Mouse (Mus musculus): ENCODE measurements around the gene Eddm3b.
A peak's percentile ranks its signal among the peaks of the same experiment; 100 is the strongest.

Gene Eddm3b

GRCm38 (mm10) chr14:51094096-51094875 is 19.9 kb upstream of the Eddm3b start:
- DNase-seq (ENCODE audit: low spot score): peak; percentile 31

DNA sequence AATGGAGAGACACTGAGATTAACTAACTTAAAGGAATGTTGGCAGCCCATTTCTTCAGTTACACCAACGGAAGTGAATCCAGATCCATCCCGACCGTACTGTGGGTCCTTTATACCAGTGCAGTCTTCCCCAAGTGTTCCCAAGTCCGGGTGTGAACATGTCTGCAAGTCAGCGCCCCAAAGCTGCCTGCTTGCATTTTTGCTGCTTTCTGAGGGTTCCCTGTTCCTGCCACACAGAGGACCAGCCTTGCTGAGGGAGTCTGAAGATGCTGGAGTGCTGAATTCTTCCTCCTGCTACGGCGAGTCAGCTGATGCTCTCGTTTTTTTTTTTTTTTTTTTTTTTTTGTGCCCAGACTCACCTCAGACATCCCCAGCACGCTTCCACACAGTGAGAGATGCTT is 19.3 kb upstream of the Eddm3b start:
- no peak for DNase-seq (ENCODE audit: low spot score)

GRCm38 (mm10) chr14:51095736-51096524 is 18.3 kb upstream of the Eddm3b start:
- DNase-seq (ENCODE audit: low spot score): peak; percentile 86

DNA sequence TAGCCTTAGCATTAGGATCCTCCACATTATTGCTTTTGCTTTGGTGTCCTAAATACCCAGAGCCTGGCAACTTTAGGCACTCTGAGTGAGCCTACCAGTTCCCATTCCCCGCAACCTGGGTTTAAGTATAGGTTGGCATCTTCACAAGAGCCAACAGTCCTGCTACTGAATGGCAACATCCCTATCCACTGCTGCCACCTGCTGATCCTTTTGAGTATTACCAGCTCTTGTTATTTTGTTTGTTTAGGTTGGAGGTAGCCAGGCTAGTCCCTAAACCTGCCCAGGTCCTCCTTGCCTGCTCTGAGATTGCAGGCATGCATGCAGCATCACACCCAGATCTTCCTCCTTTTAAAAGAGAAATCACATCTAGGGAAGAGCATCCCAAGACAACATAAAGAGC is 15.9 kb upstream of the Eddm3b start:
- peak; percentile 42 for DNase-seq (ENCODE audit: low spot score)

GRCm38 (mm10) chr14:51098921-51099320 is 15.3 kb upstream of the Eddm3b start:
- peak; percentile 40 for DNase-seq (ENCODE audit: low spot score)

- no peak for DNase-seq (ENCODE audit: low spot score)
Measured at GRCm38 (mm10) chr14:51101284-51101683, 12.9 kb upstream of the Eddm3b start.

GRCm38 (mm10) chr14:51103217-51103616 is 11.0 kb upstream of the Eddm3b start:
- peak; percentile 30 for DNase-seq (ENCODE audit: low spot score)

- DNase-seq (ENCODE audit: low spot score): no peak
Measured at GRCm38 (mm10) chr14:51104366-51104765, 9.9 kb upstream of the Eddm3b start.

DNA sequence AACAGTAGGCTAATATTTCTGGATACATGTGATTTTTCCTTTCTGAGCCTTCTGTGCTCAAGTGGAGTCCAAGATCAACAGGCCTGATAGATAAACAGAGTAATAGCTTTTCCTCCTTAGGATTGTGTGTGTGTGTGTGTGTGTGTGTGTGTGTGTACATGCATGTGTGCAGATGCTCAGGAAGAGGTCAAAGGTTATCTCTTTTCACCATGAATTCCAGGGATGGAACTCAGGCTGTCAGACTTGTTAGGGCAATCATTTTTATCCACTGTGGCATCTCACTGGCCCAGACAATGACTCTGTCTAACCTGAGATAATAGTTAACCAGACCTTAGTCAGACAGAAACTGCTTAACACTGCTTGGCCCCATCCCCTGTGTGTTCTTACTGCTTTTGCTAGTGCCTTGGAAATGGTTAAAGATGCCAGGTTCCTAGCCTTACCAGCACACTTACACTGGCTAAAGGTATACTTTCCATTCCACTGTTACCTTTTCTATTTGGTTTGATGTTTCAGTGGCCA is 7.7 kb upstream of the Eddm3b start:
- DNase-seq (ENCODE audit: low spot score): peak; percentile 48

- DNase-seq (ENCODE audit: low spot score): no peak
Measured at GRCm38 (mm10) chr14:51111966-51112365, 2.3 kb upstream of the Eddm3b start.

- DNase-seq (ENCODE audit: low spot score): no peak
Measured at GRCm38 (mm10) chr14:51113476-51113875, 750 bp upstream of the Eddm3b start.

DNA sequence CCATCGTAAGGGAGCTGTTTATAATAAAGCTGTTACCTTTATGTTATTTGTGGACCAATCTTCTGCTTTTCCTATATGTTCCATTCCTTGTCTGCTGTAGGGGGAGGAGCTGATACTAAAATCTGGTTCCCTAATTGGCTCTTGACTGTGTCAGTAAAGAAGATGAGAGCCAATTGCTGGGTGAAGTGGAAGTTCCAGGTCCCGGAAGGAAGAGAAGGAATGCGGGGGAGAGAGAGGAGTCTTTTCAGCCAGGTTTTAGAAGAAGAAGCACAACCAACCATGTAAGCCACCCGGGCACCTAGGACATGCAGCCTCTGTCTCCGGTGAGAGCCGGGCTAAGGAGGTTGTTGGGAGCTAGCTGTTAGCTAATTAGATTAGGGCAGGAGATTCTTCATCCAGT is 11.5 kb downstream of the Eddm3b start:
- DNase-seq (ENCODE audit: low spot score): no peak

GRCm38 (mm10) chr14:51127648-51128258 is 13.5 kb downstream of the Eddm3b start:
- DNase-seq (ENCODE audit: low spot score): no peak

DNA sequence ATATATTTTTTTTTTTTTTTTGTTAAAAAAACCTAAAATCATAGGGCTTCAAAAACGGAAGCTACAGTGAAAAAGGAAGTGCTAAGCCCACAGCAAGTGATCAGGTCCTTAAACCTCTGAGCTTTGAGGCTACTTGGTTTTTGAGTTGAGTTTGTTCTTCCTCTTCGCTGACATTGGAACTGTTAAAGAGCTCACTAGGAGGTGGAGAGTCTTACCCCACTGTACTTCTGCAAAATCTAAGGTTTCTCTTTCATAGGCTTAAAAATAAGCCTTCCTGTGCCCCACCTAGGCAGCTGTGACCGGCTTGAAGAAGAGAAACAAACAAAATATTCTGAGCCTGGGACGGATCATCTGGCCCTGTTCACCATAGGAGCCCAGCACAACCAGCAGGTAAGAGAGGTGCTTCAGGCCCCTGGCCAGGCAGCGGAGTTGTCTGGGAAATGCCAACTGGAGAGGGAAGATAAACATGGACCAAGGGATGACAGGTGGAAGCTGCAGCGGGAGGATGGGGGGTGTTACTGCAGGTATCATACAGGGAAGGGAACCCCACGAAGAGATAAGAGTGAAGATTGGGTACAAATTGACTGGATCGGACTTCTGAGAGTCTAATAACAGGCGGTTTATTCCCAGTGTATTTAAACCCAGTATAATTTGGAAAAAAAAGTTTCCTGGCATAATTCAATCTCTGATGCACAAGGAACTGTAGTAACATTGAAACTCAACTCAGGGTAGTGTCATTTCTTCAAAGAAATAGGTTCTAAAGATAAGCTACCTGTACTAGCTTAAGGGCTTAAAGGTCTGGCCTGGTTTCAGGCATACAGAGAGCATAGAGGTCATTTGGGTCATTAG is 14.8 kb downstream of the Eddm3b start:
- DNase-seq (ENCODE audit: low spot score): no peak

DNA sequence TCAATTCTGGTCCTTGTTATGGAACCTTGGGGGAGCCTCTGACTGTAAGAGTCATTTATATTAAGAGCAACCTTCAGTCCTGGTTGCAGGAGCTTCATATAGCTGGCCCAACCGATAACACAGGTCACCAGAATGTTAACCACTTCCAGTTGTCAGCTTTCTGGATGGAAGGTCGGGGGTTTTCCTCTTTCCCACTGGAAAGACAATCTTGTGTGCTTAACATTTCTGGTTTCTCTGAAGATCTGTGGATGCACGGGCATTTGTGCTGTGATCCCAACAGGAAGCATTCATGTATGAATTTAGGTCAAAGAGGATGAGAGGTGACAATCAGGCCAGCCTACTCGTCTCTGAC is 15.4 kb downstream of the Eddm3b start:
- no peak for DNase-seq (ENCODE audit: low spot score)

DNA sequence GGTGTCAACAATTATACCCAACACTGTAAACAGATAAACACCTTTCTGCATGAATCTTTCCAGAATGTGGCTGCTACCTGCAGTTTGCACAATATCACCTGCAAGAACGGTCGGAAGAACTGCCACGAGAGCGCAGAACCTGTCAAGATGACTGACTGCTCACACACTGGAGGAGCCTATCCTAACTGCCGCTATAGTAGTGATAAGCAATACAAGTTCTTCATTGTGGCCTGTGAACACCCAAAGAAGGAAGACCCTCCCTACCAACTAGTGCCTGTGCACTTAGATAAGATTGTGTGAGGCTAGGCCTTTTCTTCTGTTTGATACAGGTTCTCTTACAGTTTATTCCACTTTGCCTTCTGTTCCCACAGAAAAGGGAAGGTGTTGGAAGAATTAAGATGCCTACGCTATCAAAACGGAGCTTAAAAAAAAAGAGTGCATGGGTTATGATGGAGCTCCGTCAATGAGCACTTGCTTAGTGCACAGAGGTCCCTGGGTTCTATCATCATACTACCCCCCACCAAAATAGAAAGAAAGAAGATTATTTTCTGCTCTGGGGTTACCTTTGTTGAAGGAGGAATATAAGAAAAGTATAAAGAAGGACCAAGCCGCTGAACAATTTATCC is 16.2 kb downstream of the Eddm3b start:
- DNase-seq (ENCODE audit: low spot score): no peak

GRCm38 (mm10) chr14:51131086-51131815 is 17.0 kb downstream of the Eddm3b start:
- no peak for DNase-seq (ENCODE audit: low spot score)

DNA sequence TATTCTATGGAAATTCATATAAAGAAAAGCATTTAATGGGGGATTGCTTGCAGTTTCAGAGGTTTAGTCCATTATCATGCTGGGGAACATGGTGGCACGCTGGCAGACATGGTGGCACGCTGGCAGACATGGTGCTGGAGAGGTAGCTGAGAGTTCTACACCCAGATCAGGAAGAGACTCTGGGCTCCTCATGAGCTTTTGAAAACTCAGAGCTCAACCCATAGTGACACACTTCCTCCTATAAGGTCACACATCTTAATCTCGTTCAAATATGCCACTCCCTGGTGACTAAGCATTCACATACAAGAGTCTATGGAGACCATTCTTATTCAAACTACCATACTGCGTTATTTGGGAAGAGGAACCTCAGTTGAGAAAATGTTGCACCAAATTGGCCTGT is 18.1 kb downstream of the Eddm3b start:
- no peak for DNase-seq (ENCODE audit: low spot score)

- DNase-seq (ENCODE audit: low spot score): no peak
Measured at GRCm38 (mm10) chr14:51140342-51140741, 26.1 kb downstream of the Eddm3b start.

- no peak for DNase-seq (ENCODE audit: low spot score)
Measured at GRCm38 (mm10) chr14:51142119-51142518, 27.9 kb downstream of the Eddm3b start.

GRCm38 (mm10) chr14:51142568-51142967 is 28.3 kb downstream of the Eddm3b start:
- DNase-seq (ENCODE audit: low spot score): no peak
